9 mouse cellular contexts compared by ENCODE assay signal in genomic region chr8:118979800-118980199, GRCm38 (mm10).
DNase-seq lines count a peak whose midpoint lies in the region; ATAC-seq lines count a peak whose summit lies in the region.
"Had no signal": no experiment of that assay in that cellular context is flagged by ENCODE, and none has a peak within 500 bp of the region (broad histone marks: within the 10 kb centered on the region; RNA-seq: fewer than 3 reads in every experiment).

No protein-coding gene starts in this region.

- H3K4me1 ChIP-seq in midbrain, embryonic 15.5 days: no peaks in the 10 kb centered on the region
- no peaks in the 10 kb centered on the region for H3K4me1 ChIP-seq in midbrain, embryonic 11.5 days (ENCODE audit: control insufficient read depth, insufficient read depth, low read length)
- no peaks in the 10 kb centered on the region for H3K4me1 ChIP-seq in limb, embryonic 11.5 days (ENCODE audit: control insufficient read depth, insufficient read depth, low read length)

- no peak overlapping the region for H3K9ac ChIP-seq in midbrain, embryonic 15.5 days
- no peak overlapping the region for H3K9ac ChIP-seq in midbrain, embryonic 11.5 days (ENCODE audit: low read length)
- H3K9ac ChIP-seq in limb, embryonic 11.5 days (ENCODE audit: low read length): no peak overlapping the region

- H3K4me2 ChIP-seq in midbrain, embryonic 15.5 days: no peak overlapping the region
- no peak overlapping the region for H3K4me2 ChIP-seq in midbrain, embryonic 11.5 days
- H3K4me2 ChIP-seq in limb, embryonic 11.5 days (ENCODE audit: low read depth, severe bottlenecking): no peak overlapping the region

- ATAC-seq in midbrain, embryonic 15.5 days (replicated peaks): 0 out of 2 replicates have a peak, but pooled peaks have one; percentile 39
- ATAC-seq in midbrain, embryonic 11.5 days (ENCODE audit: low FRiP score): no peak
- no peak for ATAC-seq in limb, embryonic 11.5 days (ENCODE audit: insufficient number of reproducible peaks, low FRiP score, low TSS enrichment, low read depth)

- peak; percentile 43 for DNase-seq in heart, postnatal 4 days
- no peak for DNase-seq in heart, adult 9 months (ENCODE audit: low spot score in 2 of 2)
- DNase-seq in midbrain, embryonic 11.5 days (ENCODE audit: low spot score, missing footprints): no peak
- peak; percentile 41 for DNase-seq in cerebellum, adult 8-10 months
- DNase-seq in limb, embryonic 11.5 days (ENCODE audit: low spot score): peak; percentile 58
- DNase-seq in spleen, postnatal 36 days (ENCODE audit: low spot score in 2 of 2): no peak
- no peak for DNase-seq in spleen, adult 12 weeks (ENCODE audit: low spot score)

- H3K27me3 ChIP-seq in midbrain, embryonic 15.5 days (replicated peaks): no peaks in the 10 kb centered on the region
- H3K27me3 ChIP-seq in midbrain, embryonic 11.5 days (ENCODE audit: control insufficient read depth, insufficient read depth, low read length): no peaks in the 10 kb centered on the region
- no peaks in the 10 kb centered on the region for H3K27me3 ChIP-seq in limb, embryonic 11.5 days (ENCODE audit: control insufficient read depth, insufficient read depth, low read length)

- H3K27ac ChIP-seq in midbrain, embryonic 15.5 days: no peak overlapping the region
- H3K27ac ChIP-seq in midbrain, embryonic 11.5 days (ENCODE audit: low read depth, low read length): no peak overlapping the region
- no peak overlapping the region for H3K27ac ChIP-seq in limb, embryonic 11.5 days (replicated peaks; ENCODE audit: low read depth, low read length)

- no peaks in the 10 kb centered on the region for H3K36me3 ChIP-seq in midbrain, embryonic 15.5 days (replicated peaks)
- H3K36me3 ChIP-seq in midbrain, embryonic 11.5 days (ENCODE audit: control insufficient read depth, insufficient read depth, low read length): no peaks in the 10 kb centered on the region
- no peaks in the 10 kb centered on the region for H3K36me3 ChIP-seq in limb, embryonic 11.5 days (ENCODE audit: control insufficient read depth, insufficient read depth, low read length)

- H3K4me3 ChIP-seq in midbrain, embryonic 15.5 days: no peak overlapping the region
- no peak overlapping the region for H3K4me3 ChIP-seq in midbrain, embryonic 11.5 days (ENCODE audit: low read depth, low read length)
- no peak overlapping the region for H3K4me3 ChIP-seq in limb, embryonic 11.5 days (ENCODE audit: low read depth, low read length)
- H3K4me3 ChIP-seq: myocyte had no signal

- no peaks in the 10 kb centered on the region for H3K9me3 ChIP-seq in midbrain, embryonic 15.5 days
- H3K9me3 ChIP-seq in midbrain, embryonic 11.5 days (ENCODE audit: control insufficient read depth, low read length): no peaks in the 10 kb centered on the region
- no peaks in the 10 kb centered on the region for H3K9me3 ChIP-seq in limb, embryonic 11.5 days (ENCODE audit: control insufficient read depth, low read length)

- 25% methylated on average over 5 of the region's 5 CpGs for WGBS in midbrain, embryonic 15.5 days
- WGBS in midbrain, embryonic 11.5 days: 23% methylated on average over 5 of the region's 5 CpGs
- WGBS in limb, embryonic 11.5 days: 20% methylated on average over 5 of the region's 5 CpGs

Comparison
In these comparisons a context has a peak if more than half of its experiments do, and no peak if none do; other contexts are left out.
1. DNase-seq: peak in heart, postnatal 4 days (single experiment), cerebellum, adult 8-10 months (single experiment) and limb, embryonic 11.5 days (single experiment); none in heart, adult 9 months (0 of 2), midbrain, embryonic 11.5 days (single experiment), spleen, postnatal 36 days (0 of 2) and spleen, adult 12 weeks (single experiment).